Mouse (Mus musculus) heart, postnatal 0 days (tissue): ENCODE results near the gene Clec16a.

Experiments used
- CTCF ChIP-seq: IDR thresholded peaks from 2 replicates; pipeline ENCODE4 v1.5.1; 2016; ENCODE audit warnings: antibody characterized with exemption, control low read depth, low read depth
- EP300 ChIP-seq: IDR thresholded peaks from 2 replicates; pipeline ENCODE4 v1.6.1; 2016; ENCODE audit warnings: antibody characterized with exemption, low read depth

GRCm38 (mm10) chr16:10559991-10560390 lies 14.9 kb downstream of the Clec16a start:
- TF ChIP-seq CTCF (no peak), EP300 (no peak)
